Mouse (Mus musculus): ENCODE results near the gene Ift172.

The Ift172 gene

GRCm38 (mm10) chr5:31204421-31204820 lies 86.5 kb downstream of the Ift172 start:
- no peak for DNase-seq

GRCm38 (mm10) chr5:31203866-31204265 lies 87.0 kb downstream of the Ift172 start:
- no peak for DNase-seq
